Mouse (Mus musculus): Measurements from ENCODE around the gene Arntl.

GRCm38 (mm10) chr7:113285405-113285804 is 78.1 kb downstream of the Arntl start:
- no peak for TF ChIP-seq EP300 (IDR thresholded peaks at IDR 0.05; ENCODE audit: low read depth)
- no peak for TF ChIP-seq CTCF (IDR thresholded peaks at IDR 0.05; ENCODE audit: low read depth)

Measured in liver, embryonic 14.5 days (tissue).